Comparison of ENCODE assay signal across 9 mouse cellular contexts in the genomic region with DNA sequence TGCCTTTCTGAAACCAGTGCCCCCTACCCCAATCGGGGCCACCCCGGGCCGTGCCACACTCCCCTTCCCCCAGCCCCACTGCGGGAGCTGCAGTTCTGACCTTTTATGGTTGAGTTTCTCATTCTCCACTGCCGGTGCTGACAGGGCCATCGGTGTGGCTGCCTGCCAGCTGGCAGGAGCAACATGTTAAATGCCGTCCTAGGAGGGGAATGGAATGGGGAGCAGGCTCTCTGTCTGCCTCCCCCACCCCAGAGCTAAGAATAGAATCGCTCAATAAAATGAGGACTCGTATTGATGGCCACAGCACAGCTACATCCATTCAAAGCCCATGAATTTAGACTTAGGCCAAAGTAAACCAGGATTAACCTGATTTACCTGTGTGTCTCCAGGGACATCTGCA.
DNase-seq lines count a peak whose midpoint lies in the region; TF ChIP-seq lines count a peak whose summit lies in the region.
"Had no signal": no experiment of that assay in that cellular context is flagged by ENCODE, and none has a peak within 500 bp of the region (broad histone marks: within the 10 kb centered on the region; RNA-seq: fewer than 3 reads in every experiment).

No protein-coding gene starts in this region.

- WGBS in lung, adult 2 months = 11% methylated on average over 9 of the region's 9 CpGs

- H3K4me1 ChIP-seq in lung, adult 2 months (ENCODE audit: control insufficient read depth, insufficient read depth, low read length) = peaks cover 36% of the 10 kb centered on the region

- peak; percentile 9 to 26 for DNase-seq in spleen, postnatal 36 days (ENCODE audit: low spot score in 2 of 2)
- no peak for DNase-seq in spleen, postnatal 14 days (ENCODE audit: low spot score in 2 of 2)
- DNase-seq in gastrocnemius, postnatal 4 days (ENCODE audit: low spot score in 2 of 2) = peak; percentile 51 to 65
- peak; percentile 81 for DNase-seq in kidney, adult 11 months
- peak; percentile 64 for DNase-seq in lung, adult 2 months
- DNase-seq in testis, postnatal 10 days (ENCODE audit: low spot score) = peak; percentile 89
- DNase-seq in embryo, embryonic 9.5 days (ENCODE audit: extremely low spot score) = no peak
- no peak for DNase-seq in left cerebral cortex, postnatal 36 days (ENCODE audit: low spot score in 2 of 2)

- intact Hi-C loops in left cerebral cortex, postnatal 36 days (cut with DNase I) = no loop called here

- H3K4me3 ChIP-seq in lung, adult 2 months (replicated peaks; ENCODE audit: extremely low read depth, low read depth, low read length) = no peak overlapping the region
- H3K4me3 ChIP-seq: megakaryocyte, embryonic 14.5 days had no signal

- TF ChIP-seq POLR2A in lung, adult 2 months (IDR thresholded peaks at IDR 0.05; ENCODE audit: borderline replicate concordance, extremely low read depth, low read depth, low read length) = no peak

- TF ChIP-seq CTCF in lung, adult 2 months (IDR thresholded peaks at IDR 0.05; ENCODE audit: insufficient read depth, low read length) = no peak

Comparison
In these comparisons a context has a peak if more than half of its experiments do, and no peak if none do; other contexts are left out.
1. DNase-seq: peak in spleen, postnatal 36 days (2 of 2), gastrocnemius, postnatal 4 days (2 of 2), kidney, adult 11 months (single experiment), lung, adult 2 months (single experiment) and testis, postnatal 10 days (single experiment); none in spleen, postnatal 14 days (0 of 2), embryo, embryonic 9.5 days (single experiment) and left cerebral cortex, postnatal 36 days (0 of 2).